Mouse (Mus musculus): ENCODE measurements at regions not wholly inside any gene's neighbourhood (a gene's known extent, or its start where the extent isn't known, plus 50 kb on each side); places are given as distances from the start of the nearest gene placed in this dataset.

- Histone ChIP-seq H3K9me3 (no peaks in the 10 kb centered on the region), H3K36me3 (replicated peaks) (no peaks in the 10 kb centered on the region), H3K27me3 (replicated peaks) (no peaks in the 10 kb centered on the region), H3K4me3 (no peak overlapping the region), H3K4me2 (no peak overlapping the region), H3K9ac (no peak overlapping the region), H3K27ac (no peak overlapping the region), H3K4me1 (no peaks in the 10 kb centered on the region)
- no peak for ATAC-seq (replicated peaks)
- WGBS: 75% methylated on average over 2 of the region's 2 CpGs
These were observed 649.2 kb upstream of the Tenm3 start for GRCm38 (mm10) chr8:49492906-49493305.

GRCm38 (mm10) chr8:49485284-49485683 is 641.5 kb upstream of the Tenm3 start:
- no peak overlapping the region for H3K27ac ChIP-seq
- H3K9ac ChIP-seq: no peak overlapping the region
- H3K4me3 ChIP-seq: no peak overlapping the region
- ATAC-seq (replicated peaks): 0 out of 2 replicates have a peak, but pooled peaks have one; percentile 27
- H3K4me1 ChIP-seq: no peaks in the 10 kb centered on the region
- H3K4me2 ChIP-seq: no peak overlapping the region
- H3K9me3 ChIP-seq: no peaks in the 10 kb centered on the region
- no peaks in the 10 kb centered on the region for H3K27me3 ChIP-seq (replicated peaks)
- 52% methylated on average over 4 of the region's 4 CpGs for WGBS
- no peaks in the 10 kb centered on the region for H3K36me3 ChIP-seq (replicated peaks)

DNA sequence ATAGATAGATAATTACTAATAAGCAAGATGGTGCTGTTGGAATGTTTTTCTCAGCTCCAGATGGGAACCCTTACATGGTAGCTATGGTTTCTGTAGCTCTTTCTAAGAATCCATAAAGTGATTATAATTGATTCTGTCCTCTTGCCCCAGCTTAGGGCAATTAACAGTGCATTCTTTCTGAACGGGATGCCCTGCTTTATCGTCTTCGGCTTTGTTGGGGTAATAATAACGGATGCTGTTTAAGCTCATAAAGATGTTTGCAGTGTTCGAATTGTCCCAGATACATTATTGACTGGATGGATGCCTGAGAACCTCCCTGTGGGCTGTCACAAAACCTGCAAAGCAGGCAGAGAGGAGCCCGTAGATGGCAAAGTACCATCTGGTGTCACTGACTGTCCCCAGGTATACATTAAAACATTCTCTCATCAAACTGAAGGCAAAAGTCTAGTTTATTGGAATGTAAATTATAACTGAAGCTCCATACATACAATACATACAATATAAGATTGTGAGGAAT is 637.8 kb upstream of the Tenm3 start:
- no peak for ATAC-seq (replicated peaks)
- 52% methylated on average over 6 of the region's 6 CpGs for WGBS
- Histone ChIP-seq H3K36me3 (replicated peaks) (no peaks in the 10 kb centered on the region), H3K4me3 (no peak overlapping the region), H3K27me3 (replicated peaks) (no peaks in the 10 kb centered on the region), H3K4me1 (no peaks in the 10 kb centered on the region), H3K9me3 (no peaks in the 10 kb centered on the region), H3K9ac (no peak overlapping the region), H3K4me2 (no peak overlapping the region), H3K27ac (no peak overlapping the region)

- Histone ChIP-seq H3K9ac (no peak overlapping the region), H3K27ac (no peak overlapping the region), H3K4me1 (peaks cover 13% of the 10 kb centered on the region), H3K27me3 (replicated peaks) (no peaks in the 10 kb centered on the region), H3K9me3 (no peaks in the 10 kb centered on the region), H3K4me2 (no peak overlapping the region), H3K36me3 (replicated peaks) (no peaks in the 10 kb centered on the region), H3K4me3 (no peak overlapping the region)
- 40% methylated on average over 14 of the region's 14 CpGs for WGBS
- no peak for ATAC-seq (replicated peaks)
These were observed 622.3 kb upstream of the Tenm3 start for GRCm38 (mm10) chr8:49465911-49466518.

GRCm38 (mm10) chr8:49465070-49465469 is 621.3 kb upstream of the Tenm3 start:
- Histone ChIP-seq H3K9ac (no peak overlapping the region), H3K4me1 (peaks cover 13% of the 10 kb centered on the region), H3K27me3 (replicated peaks) (no peaks in the 10 kb centered on the region), H3K4me3 (no peak overlapping the region), H3K36me3 (replicated peaks) (no peaks in the 10 kb centered on the region), H3K9me3 (no peaks in the 10 kb centered on the region), H3K4me2 (no peak overlapping the region), H3K27ac (no peak overlapping the region)
- 0 out of 2 replicates have a peak, but pooled peaks have one; percentile 21 for ATAC-seq (replicated peaks)
- WGBS: 50% methylated on average over 7 of the region's 7 CpGs

GRCm38 (mm10) chr8:49462602-49463001 is 618.9 kb upstream of the Tenm3 start:
- Histone ChIP-seq H3K9me3 (no peaks in the 10 kb centered on the region), H3K4me3 (no peak overlapping the region), H3K36me3 (replicated peaks) (no peaks in the 10 kb centered on the region), H3K9ac (no peak overlapping the region), H3K27me3 (replicated peaks) (no peaks in the 10 kb centered on the region), H3K27ac (peak overlapping the region; percentile 81; the same call in 1 of the 2 replicates), H3K4me1 (peaks cover 13% of the 10 kb centered on the region), H3K4me2 (peak overlapping the region; percentile 40; the same call in 1 of the 2 replicates)
- no peak for ATAC-seq (replicated peaks)
- 27% methylated on average over 8 of the region's 8 CpGs for WGBS

GRCm38 (mm10) chr8:49461724-49462473 is 618.1 kb upstream of the Tenm3 start:
- Histone ChIP-seq H3K4me1 (peaks cover 13% of the 10 kb centered on the region), H3K27me3 (replicated peaks) (no peaks in the 10 kb centered on the region), H3K27ac (peak overlapping the region; percentile 81), H3K9ac (no peak overlapping the region), H3K4me2 (peak overlapping the region; percentile 40), H3K4me3 (peak overlapping the region; percentile 19), H3K9me3 (no peaks in the 10 kb centered on the region), H3K36me3 (replicated peaks) (no peaks in the 10 kb centered on the region)
- 12% methylated on average over 16 of the region's 16 CpGs for WGBS
- peak; percentile 92 for ATAC-seq (replicated peaks)

- WGBS: 44% methylated on average over 5 of the region's 5 CpGs
- no peaks in the 10 kb centered on the region for H3K27me3 ChIP-seq (replicated peaks)
- 0 out of 2 replicates have a peak, but pooled peaks cover 4% of the 10 kb centered on the region for H3K4me1 ChIP-seq
- H3K9ac ChIP-seq: no peak overlapping the region
- ATAC-seq (replicated peaks): no peak
- no peak overlapping the region for H3K4me2 ChIP-seq
- H3K36me3 ChIP-seq (replicated peaks): no peaks in the 10 kb centered on the region
- H3K27ac ChIP-seq: no peak overlapping the region
- no peak overlapping the region for H3K4me3 ChIP-seq
- no peaks in the 10 kb centered on the region for H3K9me3 ChIP-seq
These were observed 601.7 kb upstream of the Tenm3 start for GRCm38 (mm10) chr8:49445444-49445843.

DNA sequence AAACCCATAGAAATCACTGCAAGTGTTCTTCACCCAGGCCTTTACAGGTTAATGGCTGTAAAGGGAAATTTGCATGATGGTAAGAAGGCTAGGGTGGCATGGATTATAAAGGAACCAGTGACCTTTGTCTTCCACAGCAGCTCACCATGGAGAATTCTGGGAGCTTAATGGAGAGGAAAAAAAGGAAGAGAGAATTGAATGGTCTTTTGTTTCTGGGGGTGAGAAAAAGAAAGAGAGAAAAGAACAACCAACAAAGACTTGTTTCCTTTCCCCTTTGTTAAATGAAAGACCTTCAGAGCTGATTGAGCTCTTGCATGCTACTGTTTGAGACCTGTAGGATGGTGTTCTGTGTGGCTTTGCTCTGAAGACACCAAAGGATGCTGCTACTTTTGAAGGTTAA is 597.5 kb upstream of the Tenm3 start:
- no peak for ATAC-seq (replicated peaks)
- no peaks in the 10 kb centered on the region for H3K36me3 ChIP-seq (replicated peaks)
- H3K4me2 ChIP-seq: no peak overlapping the region
- no peaks in the 10 kb centered on the region for H3K27me3 ChIP-seq (replicated peaks)
- no peak overlapping the region for H3K4me3 ChIP-seq
- H3K9ac ChIP-seq: no peak overlapping the region
- no peaks in the 10 kb centered on the region for H3K9me3 ChIP-seq
- H3K4me1 ChIP-seq: 0 out of 2 replicates have a peak, but pooled peaks cover 4% of the 10 kb centered on the region
- H3K27ac ChIP-seq: no peak overlapping the region

DNA sequence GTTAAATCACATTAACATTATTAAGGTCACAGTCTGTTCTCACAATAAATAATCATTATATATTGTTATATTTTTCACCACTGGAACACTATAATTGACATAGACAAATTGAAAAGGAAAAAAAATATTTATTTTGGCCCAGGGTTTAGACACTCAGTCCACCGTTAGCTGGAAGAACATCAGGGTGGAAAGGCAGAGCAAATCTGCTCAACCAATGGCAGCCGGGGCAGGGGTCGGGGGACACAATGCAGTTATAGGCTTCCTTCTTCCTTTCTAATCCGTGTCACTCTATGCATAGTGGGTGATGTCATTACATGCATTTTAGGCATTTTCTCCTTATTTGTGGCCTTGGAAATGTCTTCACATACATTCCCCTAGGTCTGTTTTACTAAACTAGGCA is 552.8 kb upstream of the Tenm3 start:
- WGBS: 86% methylated on average over 4 of the region's 4 CpGs
- no peaks in the 10 kb centered on the region for H3K36me3 ChIP-seq (replicated peaks)
- ATAC-seq (replicated peaks): no peak
- no peaks in the 10 kb centered on the region for H3K27me3 ChIP-seq (replicated peaks)
- H3K4me1 ChIP-seq: no peaks in the 10 kb centered on the region
- H3K9me3 ChIP-seq: no peaks in the 10 kb centered on the region
- H3K4me3 ChIP-seq: no peak overlapping the region
- no peak overlapping the region for H3K27ac ChIP-seq
- H3K9ac ChIP-seq: no peak overlapping the region
- no peak overlapping the region for H3K4me2 ChIP-seq

DNA sequence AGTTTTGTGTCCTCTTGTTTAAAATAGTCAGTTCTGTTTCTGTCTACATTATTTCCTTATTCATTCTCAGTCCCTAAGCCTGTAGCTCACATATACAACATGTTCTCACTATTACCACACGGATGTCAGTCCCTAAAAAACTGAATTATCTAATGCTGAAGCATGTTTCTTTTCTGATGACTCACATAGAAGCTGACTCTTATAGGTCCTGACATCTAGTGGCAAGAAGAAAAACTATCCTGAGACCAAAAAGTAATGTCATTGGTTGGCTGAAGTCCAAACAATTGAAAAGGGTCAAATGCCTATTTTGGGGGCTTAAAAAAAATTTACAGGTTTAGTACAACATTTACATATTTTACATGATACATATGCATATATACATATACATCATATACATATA is 551.3 kb upstream of the Tenm3 start:
- Histone ChIP-seq H3K9me3 (no peaks in the 10 kb centered on the region), H3K27me3 (replicated peaks) (no peaks in the 10 kb centered on the region), H3K9ac (no peak overlapping the region), H3K4me2 (no peak overlapping the region), H3K4me1 (no peaks in the 10 kb centered on the region), H3K36me3 (replicated peaks) (no peaks in the 10 kb centered on the region), H3K4me3 (no peak overlapping the region), H3K27ac (no peak overlapping the region)
- WGBS: 32% methylated on average over 1 of the region's 1 CpGs
- ATAC-seq (replicated peaks): no peak

- no peaks in the 10 kb centered on the region for H3K9me3 ChIP-seq
- H3K27me3 ChIP-seq (replicated peaks): no peaks in the 10 kb centered on the region
- WGBS: 72% methylated on average over 3 of the region's 3 CpGs
- no peak overlapping the region for H3K9ac ChIP-seq
- no peak overlapping the region for H3K27ac ChIP-seq
- no peaks in the 10 kb centered on the region for H3K36me3 ChIP-seq (replicated peaks)
- no peak for ATAC-seq (replicated peaks)
- no peak overlapping the region for H3K4me2 ChIP-seq
- H3K4me1 ChIP-seq: no peaks in the 10 kb centered on the region
- H3K4me3 ChIP-seq: no peak overlapping the region
These were observed 545.8 kb upstream of the Tenm3 start for GRCm38 (mm10) chr8:49389525-49389924.

GRCm38 (mm10) chr8:49387587-49387986 is 543.8 kb upstream of the Tenm3 start:
- Histone ChIP-seq H3K9ac (no peak overlapping the region), H3K4me2 (no peak overlapping the region), H3K27me3 (replicated peaks) (no peaks in the 10 kb centered on the region), H3K4me1 (no peaks in the 10 kb centered on the region), H3K36me3 (replicated peaks) (no peaks in the 10 kb centered on the region), H3K4me3 (no peak overlapping the region), H3K9me3 (no peaks in the 10 kb centered on the region), H3K27ac (no peak overlapping the region)
- 55% methylated on average over 2 of the region's 2 CpGs for WGBS
- no peak for ATAC-seq (replicated peaks)

All from midbrain, embryonic 15.5 days (tissue).